Mouse (Mus musculus): ENCODE results near the gene Mkrn1. TPM values are rescaled to one million over a fixed set of nuclear protein-coding genes. Genes with fewer than 3 reads are reported as not detected.

The Mkrn1 gene
- polyA plus RNA-seq, 1 experiment from 2014 or later = 145 TPM

- 68% methylated on average over 2 of the region's 2 CpGs for WGBS
- H3K27me3 ChIP-seq (ENCODE audit: control insufficient read depth, insufficient read depth, low read length) = no peaks in the 10 kb centered on the region
- ATAC-seq (ENCODE audit: insufficient read depth, low FRiP score, low TSS enrichment) (no peak), DNase-seq (ENCODE audit: low spot score) (no peak)
- no peaks in the 10 kb centered on the region for H3K36me3 ChIP-seq (ENCODE audit: control insufficient read depth, insufficient read depth, low read length)
- H3K9ac ChIP-seq (ENCODE audit: low read length) = no peak overlapping the region
- no peak overlapping the region for H3K4me3 ChIP-seq (ENCODE audit: low read depth, low read length)
- H3K4me1 ChIP-seq (ENCODE audit: control insufficient read depth, insufficient read depth, low read length) = no peaks in the 10 kb centered on the region
- no peak overlapping the region for H3K4me2 ChIP-seq (ENCODE audit: low read depth)
- H3K9me3 ChIP-seq (ENCODE audit: control insufficient read depth, low read length) = no peaks in the 10 kb centered on the region
- peak overlapping the region; percentile 80 for H3K27ac ChIP-seq (ENCODE audit: low read depth, low read length)
These were observed 14.0 kb upstream of the Mkrn1 start for GRCm38 (mm10) chr6:39434111-39434885.

GRCm38 (mm10) chr6:39433701-39434100 is 13.4 kb upstream of the Mkrn1 start:
- no peak overlapping the region for H3K27ac ChIP-seq (ENCODE audit: low read depth, low read length)
- no peaks in the 10 kb centered on the region for H3K36me3 ChIP-seq (ENCODE audit: control insufficient read depth, insufficient read depth, low read length)
- no peak overlapping the region for H3K4me3 ChIP-seq (ENCODE audit: low read depth, low read length)
- no peaks in the 10 kb centered on the region for H3K9me3 ChIP-seq (ENCODE audit: control insufficient read depth, low read length)
- H3K4me1 ChIP-seq (ENCODE audit: control insufficient read depth, insufficient read depth, low read length) = no peaks in the 10 kb centered on the region
- no peak for ATAC-seq (ENCODE audit: insufficient read depth, low FRiP score, low TSS enrichment)
- no peaks in the 10 kb centered on the region for H3K27me3 ChIP-seq (ENCODE audit: control insufficient read depth, insufficient read depth, low read length)
- H3K4me2 ChIP-seq (ENCODE audit: low read depth) = no peak overlapping the region
- no peak for DNase-seq (ENCODE audit: low spot score)
- no peak overlapping the region for H3K9ac ChIP-seq (ENCODE audit: low read length)

GRCm38 (mm10) chr6:39433174-39433573 is 12.9 kb upstream of the Mkrn1 start:
- Histone ChIP-seq H3K4me2 (ENCODE audit: low read depth) (no peak overlapping the region), H3K4me3 (ENCODE audit: low read depth, low read length) (no peak overlapping the region), H3K9me3 (ENCODE audit: control insufficient read depth, low read length) (no peaks in the 10 kb centered on the region), H3K27ac (ENCODE audit: low read depth, low read length) (no peak overlapping the region), H3K36me3 (ENCODE audit: control insufficient read depth, insufficient read depth, low read length) (no peaks in the 10 kb centered on the region), H3K27me3 (ENCODE audit: control insufficient read depth, insufficient read depth, low read length) (no peaks in the 10 kb centered on the region), H3K9ac (ENCODE audit: low read length) (no peak overlapping the region), H3K4me1 (ENCODE audit: control insufficient read depth, insufficient read depth, low read length) (no peaks in the 10 kb centered on the region)
- ATAC-seq (ENCODE audit: insufficient read depth, low FRiP score, low TSS enrichment) = no peak
- WGBS = 87% methylated on average over 4 of the region's 4 CpGs
- DNase-seq (ENCODE audit: low spot score) = no peak

- H3K4me2 ChIP-seq (ENCODE audit: low read depth) = no peak overlapping the region
- ATAC-seq (ENCODE audit: insufficient read depth, low FRiP score, low TSS enrichment) = no peak
- no peaks in the 10 kb centered on the region for H3K36me3 ChIP-seq (ENCODE audit: control insufficient read depth, insufficient read depth, low read length)
- H3K27ac ChIP-seq (ENCODE audit: low read depth, low read length) = no peak overlapping the region
- DNase-seq (ENCODE audit: low spot score) = no peak
- H3K9me3 ChIP-seq (ENCODE audit: control insufficient read depth, low read length) = no peaks in the 10 kb centered on the region
- H3K9ac ChIP-seq (ENCODE audit: low read length) = no peak overlapping the region
- 78% methylated on average over 11 of the region's 11 CpGs for WGBS
- H3K4me3 ChIP-seq (ENCODE audit: low read depth, low read length) = no peak overlapping the region
- H3K4me1 ChIP-seq (ENCODE audit: control insufficient read depth, insufficient read depth, low read length) = no peaks in the 10 kb centered on the region
- no peaks in the 10 kb centered on the region for H3K27me3 ChIP-seq (ENCODE audit: control insufficient read depth, insufficient read depth, low read length)
These were observed 10.5 kb upstream of the Mkrn1 start for GRCm38 (mm10) chr6:39430722-39431121.

GRCm38 (mm10) chr6:39429007-39429788 is 8.9 kb upstream of the Mkrn1 start:
- Histone ChIP-seq H3K9me3 (ENCODE audit: control insufficient read depth, low read length) (no peaks in the 10 kb centered on the region), H3K4me1 (ENCODE audit: control insufficient read depth, insufficient read depth, low read length) (no peaks in the 10 kb centered on the region), H3K27ac (ENCODE audit: low read depth, low read length) (no peak overlapping the region), H3K4me3 (ENCODE audit: low read depth, low read length) (no peak overlapping the region), H3K9ac (ENCODE audit: low read length) (no peak overlapping the region), H3K4me2 (ENCODE audit: low read depth) (no peak overlapping the region), H3K27me3 (ENCODE audit: control insufficient read depth, insufficient read depth, low read length) (no peaks in the 10 kb centered on the region), H3K36me3 (ENCODE audit: control insufficient read depth, insufficient read depth, low read length) (no peaks in the 10 kb centered on the region)
- ATAC-seq (ENCODE audit: insufficient read depth, low FRiP score, low TSS enrichment) (no peak), DNase-seq (ENCODE audit: low spot score) (no peak)
- 89% methylated on average over 6 of the region's 6 CpGs for WGBS

GRCm38 (mm10) chr6:39427276-39428003 is 7.2 kb upstream of the Mkrn1 start:
- Histone ChIP-seq H3K4me2 (ENCODE audit: low read depth) (no peak overlapping the region), H3K4me1 (ENCODE audit: control insufficient read depth, insufficient read depth, low read length) (no peaks in the 10 kb centered on the region), H3K9ac (ENCODE audit: low read length) (no peak overlapping the region), H3K27me3 (ENCODE audit: control insufficient read depth, insufficient read depth, low read length) (no peaks in the 10 kb centered on the region), H3K27ac (ENCODE audit: low read depth, low read length) (no peak overlapping the region), H3K36me3 (ENCODE audit: control insufficient read depth, insufficient read depth, low read length) (no peaks in the 10 kb centered on the region), H3K9me3 (ENCODE audit: control insufficient read depth, low read length) (no peaks in the 10 kb centered on the region), H3K4me3 (ENCODE audit: low read depth, low read length) (no peak overlapping the region)
- ATAC-seq (ENCODE audit: insufficient read depth, low FRiP score, low TSS enrichment) (no peak), DNase-seq (ENCODE audit: low spot score) (no peak)
- WGBS = 79% methylated on average over 4 of the region's 4 CpGs

GRCm38 (mm10) chr6:39426725-39427124 is 6.5 kb upstream of the Mkrn1 start:
- Histone ChIP-seq H3K4me2 (ENCODE audit: low read depth) (no peak overlapping the region), H3K27ac (ENCODE audit: low read depth, low read length) (no peak overlapping the region), H3K27me3 (ENCODE audit: control insufficient read depth, insufficient read depth, low read length) (no peaks in the 10 kb centered on the region), H3K4me1 (ENCODE audit: control insufficient read depth, insufficient read depth, low read length) (no peaks in the 10 kb centered on the region), H3K9me3 (ENCODE audit: control insufficient read depth, low read length) (no peaks in the 10 kb centered on the region), H3K9ac (ENCODE audit: low read length) (no peak overlapping the region), H3K36me3 (ENCODE audit: control insufficient read depth, insufficient read depth, low read length) (no peaks in the 10 kb centered on the region), H3K4me3 (ENCODE audit: low read depth, low read length) (no peak overlapping the region)
- no peak for DNase-seq (ENCODE audit: low spot score)
- 100% methylated on average over 4 of the region's 4 CpGs for WGBS
- no peak for ATAC-seq (ENCODE audit: insufficient read depth, low FRiP score, low TSS enrichment)

- no peak for DNase-seq (ENCODE audit: low spot score)
- Histone ChIP-seq H3K27ac (ENCODE audit: low read depth, low read length) (no peak overlapping the region), H3K4me2 (ENCODE audit: low read depth) (no peak overlapping the region), H3K4me3 (ENCODE audit: low read depth, low read length) (no peak overlapping the region), H3K27me3 (ENCODE audit: control insufficient read depth, insufficient read depth, low read length) (no peaks in the 10 kb centered on the region), H3K36me3 (ENCODE audit: control insufficient read depth, insufficient read depth, low read length) (no peaks in the 10 kb centered on the region), H3K9me3 (ENCODE audit: control insufficient read depth, low read length) (no peaks in the 10 kb centered on the region), H3K4me1 (ENCODE audit: control insufficient read depth, insufficient read depth, low read length) (no peaks in the 10 kb centered on the region; the same call in 1 of the 2 replicates), H3K9ac (ENCODE audit: low read length) (no peak overlapping the region)
- no peak for ATAC-seq (ENCODE audit: insufficient read depth, low FRiP score, low TSS enrichment)
- 91% methylated on average over 2 of the region's 2 CpGs for WGBS
These were observed 4.9 kb upstream of the Mkrn1 start for GRCm38 (mm10) chr6:39425181-39425580.
